Mouse (Mus musculus): ENCODE data around the gene Hhip. TPM values are rescaled to one million over a fixed set of nuclear protein-coding genes. Genes with fewer than 3 reads are reported as not detected.

Hhip gene
- polyA plus RNA-seq, 1 experiment from 2014 or later = 46.8 TPM

DNA sequence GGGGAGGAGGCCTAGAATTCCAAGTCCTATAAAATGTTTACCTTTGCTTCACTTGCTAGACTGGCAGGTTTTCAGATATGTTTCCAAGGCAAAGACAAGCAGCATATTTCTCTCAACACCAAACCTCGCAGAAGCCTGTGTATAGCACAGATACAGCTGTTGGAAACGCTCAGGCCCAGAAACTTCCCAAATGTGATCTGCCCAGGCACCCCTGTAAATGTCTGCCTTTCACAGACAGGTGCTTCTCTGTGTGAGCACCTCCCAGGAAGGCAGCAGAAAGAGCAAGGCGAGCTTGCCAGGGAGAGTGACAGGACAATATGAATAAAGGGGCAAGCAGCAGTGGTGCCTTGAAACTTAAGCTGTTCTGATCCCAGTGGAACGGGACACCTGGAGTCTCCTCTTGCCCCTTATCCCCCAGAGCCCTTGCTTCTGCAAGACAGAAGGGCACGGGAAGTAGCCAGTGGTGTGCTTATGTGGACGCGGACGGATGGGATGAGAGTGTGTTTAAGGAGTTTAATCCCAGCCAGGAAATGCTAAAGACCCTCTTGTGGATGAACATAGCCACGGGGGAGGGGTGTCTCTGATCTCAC, 120.9 kb downstream of the Hhip start:
- H3K27ac ChIP-seq (ENCODE audit: low read length) = no peak overlapping the region
- 26% methylated on average over 9 of the region's 9 CpGs for WGBS
- H3K9ac ChIP-seq (replicated peaks; ENCODE audit: low read depth) = no peak overlapping the region
- no peak overlapping the region for H3K4me2 ChIP-seq (replicated peaks; ENCODE audit: low read depth, low read length)
- no peak for DNase-seq (ENCODE audit: low spot score)
- H3K36me3 ChIP-seq (ENCODE audit: insufficient read depth, low read length) = no peaks in the 10 kb centered on the region
- no peaks in the 10 kb centered on the region for H3K9me3 ChIP-seq (ENCODE audit: low read length)
- H3K4me1 ChIP-seq (ENCODE audit: insufficient read depth, low read depth, low read length) = no peaks in the 10 kb centered on the region
- TF ChIP-seq EP300 (IDR thresholded peaks at IDR 0.05) (no peak), CTCF (IDR thresholded peaks at IDR 0.05) (no peak)
- no peaks in the 10 kb centered on the region for H3K27me3 ChIP-seq (replicated peaks; ENCODE audit: insufficient read depth, low read length)
- no peak for ATAC-seq
- no peak overlapping the region for H3K4me3 ChIP-seq (ENCODE audit: low read depth, low read length)

DNA sequence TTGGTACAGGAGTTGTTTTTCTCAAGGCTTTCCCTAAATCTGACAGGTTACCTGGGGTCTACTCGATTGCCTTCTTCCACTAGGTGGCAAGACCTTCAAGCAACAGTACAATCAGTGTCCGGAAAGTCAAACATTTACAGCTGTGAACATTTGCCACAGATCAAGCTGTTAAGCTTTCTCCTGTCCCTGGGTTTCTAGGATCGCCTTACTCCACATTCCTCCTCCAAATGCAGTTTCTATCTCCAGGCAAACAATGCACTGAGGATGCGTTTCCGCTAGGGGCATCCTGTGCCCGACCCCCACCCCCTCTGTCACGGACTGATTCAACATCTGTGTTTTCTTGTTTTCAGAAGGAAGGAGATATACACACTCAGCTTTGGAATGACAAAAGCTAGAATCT, 122.0 kb downstream of the Hhip start:
- H3K27ac ChIP-seq (ENCODE audit: low read length) = no peak overlapping the region

DNA sequence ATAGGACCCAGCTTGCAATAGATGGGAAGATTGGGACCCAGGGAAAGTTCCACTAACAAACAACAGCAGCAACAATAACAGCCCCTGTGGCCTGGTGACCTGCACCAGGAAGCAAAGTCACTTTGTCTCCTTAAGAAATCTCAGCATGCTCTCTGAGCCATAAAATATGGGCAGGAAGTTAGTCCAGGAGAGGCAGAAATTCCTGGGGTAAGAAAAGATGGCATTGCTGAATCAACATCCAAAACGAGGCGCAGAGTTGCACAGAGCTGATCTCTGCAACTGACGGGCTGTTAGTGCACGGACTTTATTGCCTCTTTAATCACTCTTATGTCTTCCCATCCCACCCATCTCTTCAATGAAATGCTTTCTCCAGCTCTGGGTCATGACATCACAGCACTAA, 128.6 kb downstream of the Hhip start:
- no peak overlapping the region for H3K4me2 ChIP-seq (replicated peaks; ENCODE audit: low read depth, low read length)
- ATAC-seq (no peak), DNase-seq (ENCODE audit: low spot score) (no peak)
- no peak overlapping the region for H3K27ac ChIP-seq (ENCODE audit: low read length)
- 49% methylated on average over 4 of the region's 4 CpGs for WGBS
- H3K36me3 ChIP-seq (ENCODE audit: insufficient read depth, low read length) = no peaks in the 10 kb centered on the region
- no peak overlapping the region for H3K4me3 ChIP-seq (ENCODE audit: low read depth, low read length)
- no peaks in the 10 kb centered on the region for H3K27me3 ChIP-seq (replicated peaks; ENCODE audit: insufficient read depth, low read length)
- TF ChIP-seq CTCF (IDR thresholded peaks at IDR 0.05) (no peak), EP300 (IDR thresholded peaks at IDR 0.05) (no peak)
- no peaks in the 10 kb centered on the region for H3K4me1 ChIP-seq (ENCODE audit: insufficient read depth, low read depth, low read length)
- H3K9me3 ChIP-seq (ENCODE audit: low read length) = no peaks in the 10 kb centered on the region
- H3K9ac ChIP-seq (replicated peaks; ENCODE audit: low read depth) = no peak overlapping the region

More for the DNA sequence above, 122.0 kb downstream of the Hhip start:
- H3K36me3 ChIP-seq (ENCODE audit: insufficient read depth, low read length) = no peaks in the 10 kb centered on the region
- H3K4me2 ChIP-seq (replicated peaks; ENCODE audit: low read depth, low read length) = no peak overlapping the region
- TF ChIP-seq EP300 (IDR thresholded peaks at IDR 0.05) (no peak), CTCF (IDR thresholded peaks at IDR 0.05) (no peak; the same call in 1 of the 2 replicates)
- H3K27me3 ChIP-seq (replicated peaks; ENCODE audit: insufficient read depth, low read length) = no peaks in the 10 kb centered on the region
- ATAC-seq = no peak
- DNase-seq (ENCODE audit: low spot score) = no peak
- 33% methylated on average over 7 of the region's 7 CpGs for WGBS
- H3K4me1 ChIP-seq (ENCODE audit: insufficient read depth, low read depth, low read length) = no peaks in the 10 kb centered on the region
- no peak overlapping the region for H3K9ac ChIP-seq (replicated peaks; ENCODE audit: low read depth)
- H3K9me3 ChIP-seq (ENCODE audit: low read length) = no peaks in the 10 kb centered on the region
- H3K4me3 ChIP-seq (ENCODE audit: low read depth, low read length) = no peak overlapping the region

DNA sequence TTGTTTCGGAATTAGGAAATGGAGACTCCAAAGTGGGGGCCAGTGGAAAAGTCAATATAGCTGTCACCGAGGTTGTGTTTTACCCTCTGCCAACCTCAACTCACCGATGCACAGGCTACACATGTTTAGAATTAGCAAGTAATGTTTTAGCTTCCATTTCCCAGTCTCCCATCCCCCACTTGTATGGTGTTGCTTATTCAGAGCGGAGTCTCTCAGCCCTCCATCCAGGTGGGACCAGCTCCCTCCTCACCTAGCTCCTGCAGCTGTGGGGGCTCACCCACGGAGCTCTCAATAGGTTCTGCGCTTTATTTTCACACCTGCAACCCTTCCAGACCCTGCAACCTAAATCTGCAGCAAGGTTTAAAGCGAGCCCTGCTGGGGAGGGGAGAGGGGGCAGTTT, 140.6 kb downstream of the Hhip start:
- TF ChIP-seq CTCF (IDR thresholded peaks at IDR 0.05) (no peak), EP300 (IDR thresholded peaks at IDR 0.05) (no peak)
- no peaks in the 10 kb centered on the region for H3K27me3 ChIP-seq (replicated peaks; ENCODE audit: insufficient read depth, low read length)

More for the DNA sequence above, 140.6 kb downstream of the Hhip start:
- Histone ChIP-seq H3K36me3 (ENCODE audit: insufficient read depth, low read length) (no peaks in the 10 kb centered on the region), H3K4me3 (ENCODE audit: low read depth, low read length) (no peak overlapping the region), H3K27ac (ENCODE audit: low read length) (no peak overlapping the region), H3K4me1 (ENCODE audit: insufficient read depth, low read depth, low read length) (no peaks in the 10 kb centered on the region), H3K9me3 (ENCODE audit: low read length) (no peaks in the 10 kb centered on the region), H3K4me2 (replicated peaks; ENCODE audit: low read depth, low read length) (no peak overlapping the region), H3K9ac (replicated peaks; ENCODE audit: low read depth) (no peak overlapping the region)
- no peak for DNase-seq (ENCODE audit: low spot score)
- no peak for ATAC-seq
- 57% methylated on average over 7 of the region's 7 CpGs for WGBS
